Comparison of ENCODE assay signal across 11 mouse cellular contexts in genomic region chr10:25177270-25177669, GRCm38 (mm10).
"Had no signal": no experiment of that assay in that cellular context is flagged by ENCODE, and none has a peak within 500 bp of the region (broad histone marks: within the 10 kb centered on the region; RNA-seq: fewer than 3 reads in every experiment).

No protein-coding gene starts in this region.

- H3K27me3 ChIP-seq: liver, embryonic 13.5 days had no signal

- H3K4me3 ChIP-seq: left cerebral cortex, adult 2 months; liver, embryonic 13.5 days had no signal

- H3K4me1 ChIP-seq: liver, embryonic 13.5 days had no signal

- DNase-seq: kidney, postnatal 36 days; layer of hippocampus, postnatal 36 days; liver, embryonic 13.5 days; lung, adult 2 months; lung, postnatal 14 days; lung, postnatal 4 days; midbrain, embryonic 14.5 days; thymus, adult 18-20 months; thymus, postnatal 36 days had no signal

- H3K27ac ChIP-seq: kidney, postnatal 0 days; left cerebral cortex, adult 2 months; liver, embryonic 13.5 days had no signal
